Mouse (Mus musculus) hindbrain, embryonic 11.5 days (tissue): Measurements from ENCODE around the gene Heg1. TPM values are rescaled to one million over a fixed set of nuclear protein-coding genes. Genes with fewer than 3 reads are reported as not detected.
A peak's percentile ranks its signal among the peaks of the same experiment; 100 is the strongest.

ENCODE experiments used
- ATAC-seq: fragments of 200-750 bp; cut with Nextera tagmentation; 2 replicates; pipeline ENCODE4 v1.8.0; 2017; ENCODE audit warnings: mild to moderate bottlenecking, moderate TSS enrichment, moderate library complexity; ENCODE audit not compliant: low FRiP score
- DNase-seq: peaks from one replicate; pipeline ENCODE4 v3.0.0-alpha.2; 2015; ENCODE audit warnings: low spot score
- H3K27ac ChIP-seq: fragments of 300-500 bp; sonication (generic); 2 replicates; pipeline ENCODE4 v1.5.1; 2014; ENCODE audit warnings: mild to moderate bottlenecking, low read depth, low read length
- H3K27me3 ChIP-seq: fragments of 300-500 bp; sonication (generic); 2 replicates; pipeline ENCODE4 v1.6.1; 2014; ENCODE audit warnings: mild to moderate bottlenecking, low read length, moderate library complexity, mixed read lengths; ENCODE audit not compliant: control insufficient read depth, insufficient read depth
- H3K36me3 ChIP-seq: fragments of 300-500 bp; sonication (generic); 2 replicates; pipeline ENCODE4 v1.6.1; 2014; ENCODE audit warnings: mild to moderate bottlenecking, low read length, moderate library complexity, mixed read lengths; ENCODE audit not compliant: control insufficient read depth, insufficient read depth
- H3K4me1 ChIP-seq: fragments of 300-500 bp; sonication (generic); replicated peaks from 2 replicates; pipeline ENCODE4 v1.6.1; 2014; ENCODE audit warnings: low read length, mixed read lengths; ENCODE audit not compliant: control insufficient read depth, insufficient read depth
- H3K4me2 ChIP-seq: fragments of 300-500 bp; sonication (generic); replicated peaks from 2 replicates; pipeline ENCODE4 v1.6.1; 2014; ENCODE audit warnings: mild to moderate bottlenecking, low read depth, low read length
- H3K4me3 ChIP-seq: fragments of 300-500 bp; sonication (generic); 2 replicates; pipeline ENCODE4 v1.5.1; 2014; ENCODE audit warnings: low read depth, low read length
- H3K9ac ChIP-seq: fragments of 300-500 bp; sonication (generic); 2 replicates; pipeline ENCODE4 v1.6.1; 2014; ENCODE audit warnings: low read depth, low read length
- H3K9me3 ChIP-seq: fragments of 300-500 bp; sonication (generic); 2 replicates; pipeline ENCODE4 v1.6.1; 2016; ENCODE audit warnings: low read length; ENCODE audit not compliant: control insufficient read depth
- WGBS: fragments of 180-500 bp; shearing (Covaris S2); extraction: QIAGEN DNeasy Blood & Tissue Kit; methylation state at CpG from one replicate; pipeline ENCODE4 v1.1.7; 2014; 5-methylcytosine and 5-hydroxymethylcytosine counted together
- polyA plus RNA-seq: library from polyadenylated mRNA; unstranded; fragments of >200 nt; fragmentation: Nextera tagmentation; extraction: Ambion mirVana; gene quantifications from 2 replicates; pipeline ENCODE4 v1.2.1, GENCODE M21; 2014

Heg1 gene
- polyA plus RNA-seq, 1 experiment from 2014 or later, result 22.8 TPM

DNA sequence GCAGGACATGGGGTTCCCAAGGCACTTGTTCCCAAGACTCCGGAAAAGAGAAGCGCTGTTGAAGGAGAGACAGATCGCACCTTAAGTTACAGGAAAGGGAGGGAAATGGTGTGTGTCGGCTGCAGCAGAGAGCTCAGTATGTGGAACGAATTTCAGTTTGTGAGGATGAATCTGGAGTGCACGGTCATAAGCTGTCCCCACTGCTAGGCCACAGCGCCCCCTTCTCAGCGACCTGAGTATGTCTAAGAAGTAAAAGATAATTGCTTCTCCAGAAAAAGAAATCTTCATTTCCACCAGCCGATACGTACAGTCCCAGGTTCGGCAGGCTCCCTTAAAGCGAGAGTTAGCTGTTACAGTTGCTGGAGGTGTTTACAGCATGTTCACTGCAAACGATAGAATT, 44.3 kb downstream of the Heg1 start:
- ATAC-seq, result no peak
- H3K27me3 ChIP-seq, result no peaks in the 10 kb centered on the region
- peaks cover 4% of the 10 kb centered on the region; the same call in 1 of the 2 replicates for H3K9me3 ChIP-seq
- no peak overlapping the region for H3K4me3 ChIP-seq
- WGBS, result 60% methylated on average over 13 of the region's 13 CpGs
- no peak overlapping the region for H3K27ac ChIP-seq
- DNase-seq, result no peak
- H3K36me3 ChIP-seq, result peaks cover 7% of the 10 kb centered on the region; the same call in 1 of the 2 replicates
- H3K9ac ChIP-seq, result no peak overlapping the region
- H3K4me1 ChIP-seq, result 0 out of 2 replicates have a peak, but pooled peaks cover 2% of the 10 kb centered on the region
- H3K4me2 ChIP-seq, result no peak overlapping the region

DNA sequence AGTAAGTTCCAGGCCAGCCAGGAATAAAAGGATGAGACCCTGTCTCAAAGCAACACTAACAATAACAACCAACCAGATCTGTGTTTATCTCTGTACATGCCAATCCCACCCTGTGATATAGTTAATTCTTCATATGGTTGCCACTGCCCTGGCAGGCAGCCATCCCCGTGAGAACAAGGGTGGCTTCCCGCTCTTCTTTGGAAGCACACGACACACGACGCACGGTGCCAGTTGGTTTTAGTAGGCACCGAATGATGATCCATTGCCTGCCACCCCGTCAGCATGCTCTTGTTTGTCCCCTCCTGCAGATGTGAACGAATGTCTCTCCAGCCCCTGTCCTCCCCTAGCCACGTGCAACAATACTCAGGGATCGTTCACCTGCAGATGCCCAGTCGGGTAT, 47.1 kb downstream of the Heg1 start:
- 90% methylated on average over 12 of the region's 12 CpGs for WGBS
- Histone ChIP-seq H3K4me1 (peaks cover 7% of the 10 kb centered on the region), H3K9ac (no peak overlapping the region), H3K27me3 (no peaks in the 10 kb centered on the region), H3K27ac (no peak overlapping the region), H3K36me3 (peaks cover 3% of the 10 kb centered on the region; the same call in 1 of the 2 replicates), H3K4me2 (no peak overlapping the region), H3K4me3 (no peak overlapping the region), H3K9me3 (no peaks in the 10 kb centered on the region)
- ATAC-seq, result no peak
- no peak for DNase-seq

DNA sequence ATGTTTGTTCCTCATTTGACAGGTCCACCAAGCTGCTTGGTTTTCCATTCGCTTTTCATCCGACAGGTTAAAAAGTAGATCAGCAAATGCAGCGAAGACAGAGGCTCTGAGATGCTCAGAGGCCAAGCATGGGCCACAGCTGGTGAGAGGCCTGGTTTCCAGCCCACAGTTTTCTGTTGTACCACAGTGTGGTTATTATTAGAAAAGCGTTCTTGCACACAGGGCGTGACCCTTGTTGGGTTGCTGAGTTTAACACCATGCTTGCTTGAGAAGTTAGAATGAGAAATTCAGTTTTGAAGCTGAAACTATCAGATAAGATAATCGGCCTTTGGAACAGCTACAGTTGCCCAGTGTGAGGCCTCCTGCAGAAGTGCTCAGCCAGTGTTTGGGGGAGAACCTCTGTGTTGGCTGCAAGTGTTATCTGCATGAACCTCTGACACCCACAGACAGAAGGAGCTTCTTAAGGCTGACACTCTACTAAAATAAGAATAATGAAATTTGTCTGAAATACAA, 48.1 kb downstream of the Heg1 start:
- H3K27me3 ChIP-seq, result no peaks in the 10 kb centered on the region
- no peak overlapping the region for H3K4me3 ChIP-seq
- no peak overlapping the region for H3K9ac ChIP-seq
- H3K4me2 ChIP-seq, result no peak overlapping the region
- no peak overlapping the region for H3K27ac ChIP-seq
- ATAC-seq (no peak), DNase-seq (no peak)
- H3K9me3 ChIP-seq, result no peaks in the 10 kb centered on the region
- no peaks in the 10 kb centered on the region for H3K36me3 ChIP-seq
- H3K4me1 ChIP-seq, result peaks cover 7% of the 10 kb centered on the region
- WGBS, result 84% methylated on average over 6 of the region's 6 CpGs

DNA sequence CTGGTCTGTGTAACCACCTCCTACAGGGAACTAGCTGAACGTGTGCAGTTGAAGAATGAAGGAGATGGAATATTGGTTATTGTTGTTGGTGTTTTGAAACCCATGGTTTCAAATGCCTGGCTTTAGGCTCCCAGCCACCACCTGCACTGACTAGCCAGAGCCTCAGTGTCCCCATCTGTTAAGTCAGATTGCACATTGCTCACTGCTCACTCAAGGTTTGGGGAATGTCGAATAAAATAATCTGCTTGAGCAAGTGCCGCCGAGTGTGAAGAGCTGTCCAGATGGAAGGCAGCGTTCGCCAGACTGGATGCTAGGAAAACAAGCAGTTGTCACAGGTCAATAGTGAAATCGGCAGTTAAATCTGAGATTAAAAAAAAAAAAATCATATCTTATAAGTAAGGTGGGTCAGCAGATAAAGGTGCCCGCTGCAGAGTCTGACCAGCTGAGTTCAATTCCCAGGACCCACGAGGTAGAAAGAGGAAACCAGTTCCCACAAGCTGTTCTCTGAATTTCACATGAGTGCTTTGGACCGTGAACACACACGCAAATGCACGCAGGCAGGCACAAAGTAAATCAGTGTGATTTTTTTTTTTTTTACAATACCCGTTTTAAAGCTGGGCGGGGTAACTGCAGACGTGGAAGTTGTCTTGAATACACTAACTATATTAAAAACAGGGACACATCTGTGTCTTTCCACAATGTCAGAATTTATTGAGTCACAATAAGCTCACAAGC, 48.8 kb downstream of the Heg1 start:
- H3K4me3 ChIP-seq, result no peak overlapping the region
- no peak overlapping the region for H3K4me2 ChIP-seq
- no peaks in the 10 kb centered on the region for H3K9me3 ChIP-seq
- ATAC-seq (no peak), DNase-seq (no peak)
- no peaks in the 10 kb centered on the region for H3K36me3 ChIP-seq
- peaks cover 11% of the 10 kb centered on the region for H3K4me1 ChIP-seq
- peak overlapping the region; percentile 47; the same call in 1 of the 2 replicates for H3K27ac ChIP-seq
- 73% methylated on average over 15 of the region's 15 CpGs for WGBS
- no peaks in the 10 kb centered on the region for H3K27me3 ChIP-seq
- H3K9ac ChIP-seq, result no peak overlapping the region

DNA sequence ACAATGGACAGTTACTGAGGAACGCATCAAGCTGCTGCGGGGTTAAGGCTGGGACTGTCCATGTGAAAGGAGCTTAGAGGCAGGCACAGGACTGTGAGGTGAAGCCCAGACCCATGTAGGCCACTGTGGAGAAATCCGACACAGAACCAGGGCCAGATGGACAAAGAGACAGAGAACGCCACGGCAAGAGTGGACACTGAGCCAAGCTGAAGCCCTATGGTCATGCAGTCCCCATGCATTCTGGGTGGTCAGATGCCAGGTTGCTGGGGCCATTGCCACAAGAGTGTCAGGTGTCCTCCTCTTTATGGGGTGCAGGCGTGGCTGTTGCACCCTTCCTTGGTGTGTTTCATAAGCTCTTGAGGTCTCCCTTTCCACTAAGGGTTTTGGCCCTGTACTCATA, 49.7 kb downstream of the Heg1 start:
- Histone ChIP-seq H3K27me3 (no peaks in the 10 kb centered on the region), H3K36me3 (no peaks in the 10 kb centered on the region), H3K9me3 (no peaks in the 10 kb centered on the region), H3K9ac (no peak overlapping the region), H3K4me1 (peaks cover 10% of the 10 kb centered on the region), H3K4me2 (no peak overlapping the region), H3K4me3 (no peak overlapping the region), H3K27ac (no peak overlapping the region)
- WGBS, result 89% methylated on average over 6 of the region's 6 CpGs
- DNase-seq (no peak), ATAC-seq (no peak)

DNA sequence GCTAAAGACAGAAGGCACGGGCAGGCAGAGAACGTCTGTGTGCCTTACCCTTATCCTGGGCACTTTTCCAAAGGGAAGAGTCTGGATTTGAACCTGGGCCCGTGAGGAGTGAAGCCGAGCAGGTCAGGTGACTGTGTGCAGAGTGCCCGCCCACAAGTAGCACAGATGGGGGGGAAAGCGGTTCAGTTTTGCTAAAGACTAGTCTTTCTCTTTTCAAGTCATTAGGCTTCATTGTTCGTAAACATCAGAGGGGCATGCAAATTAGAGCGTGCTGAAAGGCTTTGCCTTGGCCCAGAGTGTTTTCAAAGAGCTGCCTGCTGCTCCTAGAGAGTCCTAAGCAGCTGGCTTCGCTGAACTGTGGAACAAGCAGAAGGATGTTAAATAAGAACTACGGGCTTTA, 50.4 kb downstream of the Heg1 start:
- ATAC-seq (peak; percentile 87), DNase-seq (peak; percentile 69)
- H3K9me3 ChIP-seq, result no peaks in the 10 kb centered on the region
- H3K36me3 ChIP-seq, result no peaks in the 10 kb centered on the region
- no peak overlapping the region for H3K9ac ChIP-seq
- no peak overlapping the region for H3K4me2 ChIP-seq
- peak overlapping the region; percentile 65 for H3K27ac ChIP-seq
- WGBS, result 19% methylated on average over 10 of the region's 10 CpGs
- H3K4me1 ChIP-seq, result peaks cover 10% of the 10 kb centered on the region
- no peaks in the 10 kb centered on the region for H3K27me3 ChIP-seq
- no peak overlapping the region for H3K4me3 ChIP-seq

DNA sequence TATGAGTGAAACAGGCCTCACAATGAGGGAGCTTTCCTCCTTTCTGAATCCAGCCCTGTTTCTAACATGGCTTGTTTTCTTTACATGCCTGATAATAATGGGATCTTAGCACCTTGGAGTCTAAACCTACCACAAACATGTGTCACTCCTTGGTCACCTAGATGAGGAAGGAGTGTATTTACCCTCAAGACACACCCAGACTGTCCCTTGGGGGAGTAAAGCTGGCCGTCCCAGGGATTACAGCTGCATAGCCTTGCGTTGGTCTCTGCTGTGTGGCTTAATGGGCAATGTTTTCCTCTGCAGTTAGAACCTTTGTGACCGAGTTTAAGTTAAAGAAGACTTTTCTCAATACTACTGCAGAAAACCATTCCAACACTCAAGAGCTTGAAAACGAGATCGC, 51.1 kb downstream of the Heg1 start:
- no peak overlapping the region for H3K4me3 ChIP-seq
- no peak overlapping the region for H3K9ac ChIP-seq
- no peak for DNase-seq
- H3K4me1 ChIP-seq, result peaks cover 10% of the 10 kb centered on the region
- no peak overlapping the region for H3K4me2 ChIP-seq
- H3K36me3 ChIP-seq, result no peaks in the 10 kb centered on the region
- WGBS, result 55% methylated on average over 5 of the region's 5 CpGs
- H3K27ac ChIP-seq, result peak overlapping the region; percentile 65
- no peaks in the 10 kb centered on the region for H3K9me3 ChIP-seq
- H3K27me3 ChIP-seq, result no peaks in the 10 kb centered on the region
- no peak for ATAC-seq

DNA sequence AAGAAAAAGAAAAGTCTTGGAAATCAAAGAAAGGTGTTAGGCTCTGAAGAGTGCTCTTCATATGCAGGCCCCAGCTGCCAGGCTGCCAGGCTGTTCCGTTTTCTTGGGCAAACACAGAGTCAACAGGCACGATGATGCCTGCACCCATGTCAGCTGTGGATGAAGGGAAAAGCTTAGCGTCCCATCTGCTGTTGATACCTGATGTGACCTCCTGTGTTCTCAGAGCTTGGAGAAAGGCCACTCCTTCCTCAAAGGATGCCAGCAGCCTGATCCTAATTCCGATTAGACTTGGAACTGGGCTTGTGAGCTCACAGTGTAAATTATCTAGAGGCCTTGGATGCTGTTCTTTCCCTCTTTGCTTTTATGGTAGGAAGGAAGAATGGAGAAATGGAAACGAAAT, 51.6 kb downstream of the Heg1 start:
- no peak overlapping the region for H3K27ac ChIP-seq
- H3K9me3 ChIP-seq, result no peaks in the 10 kb centered on the region
- no peak overlapping the region for H3K4me2 ChIP-seq
- H3K4me1 ChIP-seq, result peaks cover 10% of the 10 kb centered on the region
- H3K4me3 ChIP-seq, result no peak overlapping the region
- no peaks in the 10 kb centered on the region for H3K36me3 ChIP-seq
- DNase-seq (no peak), ATAC-seq (no peak)
- H3K27me3 ChIP-seq, result no peaks in the 10 kb centered on the region
- no peak overlapping the region for H3K9ac ChIP-seq
- WGBS, result 62% methylated on average over 5 of the region's 5 CpGs

DNA sequence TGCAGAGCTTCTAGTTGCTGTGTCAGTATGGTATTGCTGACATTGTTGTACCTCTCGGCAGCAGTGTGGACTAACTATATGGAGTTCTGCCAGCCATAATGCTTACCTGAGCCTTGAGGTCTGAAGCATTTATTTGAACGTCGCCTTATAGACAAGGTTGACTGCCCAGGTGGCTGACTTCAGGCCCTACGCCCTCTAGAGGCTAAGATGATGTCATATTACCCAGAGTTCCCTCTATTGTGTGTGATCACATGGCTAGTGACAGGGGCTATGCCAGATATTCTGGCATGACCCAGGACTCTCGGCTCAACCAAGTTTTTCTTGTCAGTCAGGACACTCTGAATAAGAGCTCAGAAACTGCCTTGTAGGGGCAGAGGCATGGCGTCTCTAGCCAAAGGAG, 52.6 kb downstream of the Heg1 start:
- no peak overlapping the region for H3K4me3 ChIP-seq
- no peak overlapping the region for H3K27ac ChIP-seq
- H3K9ac ChIP-seq, result no peak overlapping the region
- no peak overlapping the region for H3K4me2 ChIP-seq
- DNase-seq (no peak), ATAC-seq (no peak)
- H3K9me3 ChIP-seq, result no peaks in the 10 kb centered on the region
- H3K36me3 ChIP-seq, result no peaks in the 10 kb centered on the region
- H3K27me3 ChIP-seq, result no peaks in the 10 kb centered on the region
- H3K4me1 ChIP-seq, result peaks cover 10% of the 10 kb centered on the region
- 83% methylated on average over 6 of the region's 6 CpGs for WGBS
